Mouse (Mus musculus): ENCODE measurements around the gene Wdr6. TPM values are rescaled to one million over a fixed set of nuclear protein-coding genes. Genes with fewer than 3 reads are reported as not detected.

Gene Wdr6
- total and polyA plus RNA-seq, 3 experiments, result 13.3 to 17.2 (median 16.5) TPM

DNA sequence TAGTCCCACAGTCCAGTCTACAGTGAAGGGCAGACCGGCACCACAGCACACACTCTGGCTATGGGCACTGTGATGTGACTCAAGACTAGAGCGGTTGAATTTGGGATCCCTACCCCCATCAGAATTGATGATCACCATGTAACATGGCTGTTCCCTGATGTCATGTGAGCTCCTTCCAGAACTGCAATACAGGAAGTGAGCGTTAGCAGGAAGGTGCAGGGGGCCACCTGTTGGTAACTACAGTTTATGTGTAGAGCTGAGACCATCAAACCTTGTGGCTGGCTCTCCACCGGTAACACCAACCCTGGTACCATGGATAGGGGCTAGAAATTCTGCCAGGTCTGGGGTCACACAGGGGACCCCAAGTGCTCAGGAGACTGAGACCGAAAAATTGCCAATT is 10.7 kb upstream of the Wdr6 start:
- Histone ChIP-seq H3K27ac (no peak overlapping the region), H3K4me1 (ENCODE audit: control insufficient read depth, insufficient read depth, low read length) (no peaks in the 10 kb centered on the region), H3K79me2 (replicated peaks; ENCODE audit: control insufficient read depth, insufficient read depth, low read length) (no peaks in the 10 kb centered on the region), H3K36me3 (ENCODE audit: control insufficient read depth, insufficient read depth, low read length) (no peaks in the 10 kb centered on the region), H3K4me3 (no peak overlapping the region), H3K27me3 (ENCODE audit: control insufficient read depth, insufficient read depth, low read length) (no peaks in the 10 kb centered on the region), H3K9ac (ENCODE audit: low read depth, low read length) (no peak overlapping the region)
- intact Hi-C loops (cut with DNase I), result no loop called here
- DNase-seq, result no peak
- 78% methylated on average over 5 of the region's 5 CpGs for WGBS
- TF ChIP-seq EP300 (IDR thresholded peaks at IDR 0.05; ENCODE audit: insufficient read depth, low read depth, low read length) (no peak), CTCF (IDR thresholded peaks at IDR 0.05) (no peak), POLR2A (IDR thresholded peaks at IDR 0.05; ENCODE audit: insufficient read depth, low read depth, low read length) (no peak)

DNA sequence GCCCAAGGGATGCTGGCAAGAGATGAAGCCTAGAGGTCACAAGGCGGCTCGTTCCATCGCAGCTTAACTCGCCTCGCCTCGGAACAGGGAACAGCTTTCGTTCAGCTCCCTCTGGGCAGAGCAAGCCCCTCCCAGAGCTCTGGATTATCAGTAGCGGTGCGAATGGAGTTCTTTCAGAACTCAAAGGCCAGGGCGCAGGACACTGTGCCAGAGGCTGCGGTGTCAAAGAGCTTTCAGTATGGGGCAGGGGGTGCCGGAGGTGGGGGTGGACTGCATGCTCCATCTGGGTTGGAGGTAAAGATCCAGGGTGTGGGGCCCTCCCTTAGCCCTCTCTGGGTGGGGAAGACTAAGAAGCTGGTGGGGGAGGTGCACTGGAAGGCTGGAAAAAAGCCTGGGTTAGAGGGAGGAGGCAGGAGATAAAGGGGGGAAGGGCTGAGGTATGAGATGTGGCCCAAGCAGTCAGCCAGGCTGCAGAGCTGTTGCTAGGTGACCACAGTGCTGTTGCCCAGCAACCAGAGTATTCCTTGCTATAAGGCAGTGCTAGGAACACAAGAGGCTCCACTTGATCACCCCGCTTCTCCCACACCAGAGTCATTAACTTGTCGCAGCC is 9.1 kb upstream of the Wdr6 start:
- Histone ChIP-seq H3K27ac (peak overlapping the region; percentile 64), H3K79me2 (replicated peaks; ENCODE audit: control insufficient read depth, insufficient read depth, low read length) (no peaks in the 10 kb centered on the region), H3K27me3 (ENCODE audit: control insufficient read depth, insufficient read depth, low read length) (no peaks in the 10 kb centered on the region), H3K36me3 (ENCODE audit: control insufficient read depth, insufficient read depth, low read length) (no peaks in the 10 kb centered on the region), H3K4me1 (ENCODE audit: control insufficient read depth, insufficient read depth, low read length) (no peaks in the 10 kb centered on the region), H3K4me3 (no peak overlapping the region), H3K9ac (ENCODE audit: low read depth, low read length) (no peak overlapping the region)
- 14% methylated on average over 14 of the region's 14 CpGs for WGBS
- TF ChIP-seq EP300 (IDR thresholded peaks at IDR 0.05; ENCODE audit: insufficient read depth, low read depth, low read length), result no peak
- no peak for TF ChIP-seq CTCF (IDR thresholded peaks at IDR 0.05)
- TF ChIP-seq POLR2A (IDR thresholded peaks at IDR 0.05; ENCODE audit: insufficient read depth, low read depth, low read length), result no peak
- intact Hi-C loops (cut with DNase I), result no loop called here
- DNase-seq, result peak; percentile 71 to 85

DNA sequence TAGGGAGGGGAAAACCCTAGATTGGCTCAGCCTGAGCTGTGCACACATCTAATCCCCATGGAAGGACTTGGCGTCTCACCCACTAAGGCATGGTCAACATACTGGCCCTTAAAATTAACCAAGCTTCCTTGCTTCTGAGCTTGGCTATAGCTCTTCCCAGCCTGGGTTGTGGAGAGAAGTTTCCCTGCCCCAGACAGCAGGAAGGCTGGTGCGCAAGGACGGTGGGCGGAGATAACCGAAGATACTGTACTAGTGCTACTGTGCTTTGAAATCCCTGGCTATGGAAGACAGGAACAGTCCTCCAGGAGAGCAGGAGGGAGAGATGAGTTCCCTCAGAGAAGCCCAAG is 778 bp upstream of the Wdr6 start:
- H3K79me2 ChIP-seq (replicated peaks; ENCODE audit: control insufficient read depth, insufficient read depth, low read length), result no peaks in the 10 kb centered on the region
- H3K27me3 ChIP-seq (ENCODE audit: control insufficient read depth, insufficient read depth, low read length), result no peaks in the 10 kb centered on the region
- H3K9ac ChIP-seq (ENCODE audit: low read depth, low read length), result no peak overlapping the region; the same call in 1 of the 2 replicates
- H3K36me3 ChIP-seq (ENCODE audit: control insufficient read depth, insufficient read depth, low read length), result no peaks in the 10 kb centered on the region
- peak overlapping the region; percentile 66; the same call in 1 of the 2 replicates for H3K4me3 ChIP-seq
- H3K27ac ChIP-seq, result peak overlapping the region; percentile 85
- no peak for DNase-seq
- peaks cover 7% of the 10 kb centered on the region for H3K4me1 ChIP-seq (ENCODE audit: control insufficient read depth, insufficient read depth, low read length)
- intact Hi-C loops (cut with DNase I), result loop anchor here (5.0 kb wide), 1 partner anchor 68 kb away; the partner anchor contains the start of gene Arih2
- WGBS, result 54% methylated on average over 5 of the region's 5 CpGs
- TF ChIP-seq EP300 (IDR thresholded peaks at IDR 0.05; ENCODE audit: insufficient read depth, low read depth, low read length) (no peak), CTCF (IDR thresholded peaks at IDR 0.05) (no peak), POLR2A (IDR thresholded peaks at IDR 0.05; ENCODE audit: insufficient read depth, low read depth, low read length) (no peak)

DNA sequence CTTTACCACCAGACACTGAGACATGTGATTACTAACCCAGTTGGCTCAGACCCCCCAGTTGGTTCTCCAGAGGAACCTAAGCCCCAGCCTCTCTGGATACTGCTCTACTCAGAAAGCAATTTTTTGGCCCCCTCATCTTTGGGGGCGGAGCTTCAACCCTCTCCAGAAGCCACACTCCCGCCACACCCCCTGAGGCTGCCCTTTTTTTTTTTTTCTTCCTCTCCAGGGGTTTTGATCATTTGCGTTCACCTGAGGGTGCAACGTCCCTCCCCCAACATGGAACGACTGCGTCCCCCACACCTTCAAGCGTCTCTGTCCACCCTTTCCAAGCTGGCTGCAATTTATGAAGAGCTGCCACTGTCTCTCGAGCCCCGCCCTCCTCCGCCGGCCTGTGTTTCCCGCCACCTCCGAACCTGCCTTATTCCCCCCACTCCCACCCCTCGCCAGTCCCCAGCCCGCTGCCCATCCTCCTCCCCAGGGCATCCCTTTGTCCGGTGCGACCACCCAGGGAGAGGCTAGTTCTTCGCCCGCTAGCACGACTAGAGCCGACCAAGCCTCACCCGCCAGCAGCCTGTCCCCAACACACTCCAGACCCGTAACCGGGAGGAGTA is 500 bp downstream of the Wdr6 start:
- no peaks in the 10 kb centered on the region; the same call in 1 of the 2 replicates for H3K79me2 ChIP-seq (replicated peaks; ENCODE audit: control insufficient read depth, insufficient read depth, low read length)
- H3K27me3 ChIP-seq (ENCODE audit: control insufficient read depth, insufficient read depth, low read length), result no peaks in the 10 kb centered on the region
- intact Hi-C loops (cut with DNase I), result loop anchor here (5.0 kb wide), 1 partner anchor 69 kb away; the partner anchor contains the start of gene Arih2
- peak; percentile 44 to 54 for DNase-seq
- TF ChIP-seq EP300 (IDR thresholded peaks at IDR 0.05; ENCODE audit: insufficient read depth, low read depth, low read length) (no peak), CTCF (IDR thresholded peaks at IDR 0.05) (no peak), POLR2A (IDR thresholded peaks at IDR 0.05; ENCODE audit: insufficient read depth, low read depth, low read length) (no peak)
- H3K27ac ChIP-seq, result peak overlapping the region; percentile 85
- no peaks in the 10 kb centered on the region for H3K36me3 ChIP-seq (ENCODE audit: control insufficient read depth, insufficient read depth, low read length)
- H3K4me1 ChIP-seq (ENCODE audit: control insufficient read depth, insufficient read depth, low read length), result peaks cover 7% of the 10 kb centered on the region
- peak overlapping the region; percentile 90 for H3K9ac ChIP-seq (ENCODE audit: low read depth, low read length)
- H3K4me3 ChIP-seq, result peak overlapping the region; percentile 66
- under 1% methylated on average over 24 of the region's 24 CpGs for WGBS

DNA sequence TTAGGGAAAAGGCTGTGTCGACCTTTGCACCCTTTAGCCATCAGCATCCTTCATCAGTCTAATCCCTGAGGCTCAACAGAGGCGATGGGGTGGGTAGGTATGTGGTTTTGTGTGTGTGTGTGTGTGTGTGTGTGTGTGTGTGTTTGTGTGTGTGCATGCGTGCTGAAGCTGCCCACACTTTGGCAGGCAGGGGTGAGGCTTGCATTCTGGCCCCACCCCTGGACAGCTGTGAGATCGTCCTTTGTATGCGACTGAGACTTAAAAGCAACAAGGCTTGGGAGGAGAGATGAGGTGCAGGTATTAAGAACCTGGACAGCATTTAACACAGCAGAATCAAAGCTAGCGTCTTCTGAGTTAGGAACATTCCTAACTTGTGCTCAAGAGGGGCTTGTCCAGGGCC is 1.5 kb downstream of the Wdr6 start:
- Histone ChIP-seq H3K79me2 (replicated peaks; ENCODE audit: control insufficient read depth, insufficient read depth, low read length) (no peaks in the 10 kb centered on the region; the same call in 1 of the 2 replicates), H3K27ac (no peak overlapping the region), H3K36me3 (ENCODE audit: control insufficient read depth, insufficient read depth, low read length) (no peaks in the 10 kb centered on the region), H3K27me3 (ENCODE audit: control insufficient read depth, insufficient read depth, low read length) (no peaks in the 10 kb centered on the region), H3K4me1 (ENCODE audit: control insufficient read depth, insufficient read depth, low read length) (peaks cover 7% of the 10 kb centered on the region), H3K9ac (ENCODE audit: low read depth, low read length) (no peak overlapping the region), H3K4me3 (no peak overlapping the region)
- WGBS, result 57% methylated on average over 6 of the region's 6 CpGs
- intact Hi-C loops (cut with DNase I), result loop anchor here (5.0 kb wide), 1 partner anchor 70 kb away; the partner anchor contains the start of gene Arih2
- no peak for DNase-seq
- no peak for TF ChIP-seq CTCF (IDR thresholded peaks at IDR 0.05)
